Mouse (Mus musculus): ENCODE data around the gene Slc25a36. TPM values are rescaled to one million over a fixed set of nuclear protein-coding genes. Genes with fewer than 3 reads are reported as not detected.
A peak's percentile ranks its signal among the peaks of the same experiment; 100 is the strongest.

The Slc25a36 gene
- total RNA-seq (2017): 142 and 147 TPM in 2 replicates

DNA sequence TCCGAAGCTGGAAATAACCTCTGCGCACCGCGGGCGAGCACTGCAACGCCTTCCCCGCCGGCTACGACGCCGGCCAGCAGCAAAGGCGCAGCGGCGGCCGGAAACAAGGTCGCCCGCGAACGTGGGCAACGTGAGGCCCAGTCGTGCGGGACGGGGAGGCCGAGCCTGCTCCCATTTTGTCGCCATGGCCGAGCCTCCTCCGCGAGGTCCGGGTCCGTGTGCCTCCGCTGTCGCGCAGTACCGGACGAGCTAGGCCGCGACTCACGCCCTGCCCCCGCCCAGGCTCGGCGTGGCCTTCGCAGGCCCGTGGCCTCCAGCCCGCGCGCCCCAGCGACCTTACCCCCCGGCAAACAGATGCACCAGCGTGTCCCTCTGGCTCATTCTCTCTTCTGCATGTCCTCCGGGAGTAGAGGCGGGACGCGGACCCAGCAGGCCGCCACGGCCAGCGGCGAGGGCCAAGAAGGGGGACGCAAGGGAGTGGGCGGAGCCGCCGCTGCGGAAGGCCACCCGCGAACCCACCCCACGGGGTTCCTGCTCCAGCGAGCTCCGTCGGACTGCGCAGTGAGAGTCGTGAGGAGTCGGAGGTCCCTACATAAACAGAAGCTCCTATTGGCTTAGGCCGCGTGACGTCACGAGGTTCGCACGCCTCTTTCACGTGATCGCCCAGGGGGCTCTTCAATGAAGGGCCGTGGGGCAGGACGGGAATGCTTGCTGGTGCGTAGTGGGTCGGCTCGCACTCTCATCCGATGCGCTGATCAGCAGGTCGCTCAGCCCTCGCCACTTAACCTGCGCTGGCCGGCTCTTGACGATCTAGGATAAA is at the start of gene Slc25a36:
TSS of gene Slc25a36 (minus strand) at position 587 of the 820 bp plus-strand sequence.
- ATAC-seq (replicated peaks in 1 of 2; ENCODE audit: insufficient read depth in 1 of 2, low FRiP score in 2 of 2, low TSS enrichment in 1 of 2, low read depth in 1 of 2, poor library complexity in 2 of 2, severe bottlenecking in 2 of 2): peak; percentile 97 to 98

- no peak for ATAC-seq (replicated peaks in 1 of 2; ENCODE audit: insufficient read depth in 1 of 2, low FRiP score in 2 of 2, low TSS enrichment in 1 of 2, low read depth in 1 of 2, poor library complexity in 2 of 2, severe bottlenecking in 2 of 2)
Measured at GRCm38 (mm10) chr9:97158412-97158811, 47.5 kb upstream of the Slc25a36 start.

GRCm38 (mm10) chr9:97155981-97156380 is 45.0 kb upstream of the Slc25a36 start:
- no peak for ATAC-seq (replicated peaks in 1 of 2; ENCODE audit: insufficient read depth in 1 of 2, low FRiP score in 2 of 2, low TSS enrichment in 1 of 2, low read depth in 1 of 2, poor library complexity in 2 of 2, severe bottlenecking in 2 of 2)

- ATAC-seq (replicated peaks in 1 of 2; ENCODE audit: insufficient read depth in 1 of 2, low FRiP score in 2 of 2, low TSS enrichment in 1 of 2, low read depth in 1 of 2, poor library complexity in 2 of 2, severe bottlenecking in 2 of 2): no peak
Measured at GRCm38 (mm10) chr9:97154956-97155355, 44.0 kb upstream of the Slc25a36 start.

GRCm38 (mm10) chr9:97153006-97153405 is 42.0 kb upstream of the Slc25a36 start:
- no peak for ATAC-seq (replicated peaks in 1 of 2; ENCODE audit: insufficient read depth in 1 of 2, low FRiP score in 2 of 2, low TSS enrichment in 1 of 2, low read depth in 1 of 2, poor library complexity in 2 of 2, severe bottlenecking in 2 of 2)

DNA sequence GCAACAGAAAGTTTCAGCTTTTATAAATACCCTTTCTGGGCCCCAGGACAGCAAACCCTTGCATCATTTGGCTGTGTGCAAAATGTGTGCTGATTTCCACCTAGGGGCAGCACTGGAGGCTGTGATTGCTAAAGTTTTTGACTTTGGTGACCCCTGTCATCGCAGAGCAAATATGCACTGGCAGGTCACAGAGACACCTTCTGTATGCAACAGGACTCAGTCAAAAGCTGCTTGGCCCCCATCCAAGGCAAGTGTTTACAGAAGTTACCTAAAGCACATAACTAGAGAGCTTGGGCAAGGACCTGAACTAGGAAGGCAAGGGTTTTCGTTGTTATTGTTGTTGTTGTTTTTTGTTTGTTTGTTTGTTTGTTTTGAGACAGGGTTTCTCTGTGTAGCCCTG is 36.3 kb upstream of the Slc25a36 start:
- ATAC-seq (replicated peaks in 1 of 2; ENCODE audit: insufficient read depth in 1 of 2, low FRiP score in 2 of 2, low TSS enrichment in 1 of 2, low read depth in 1 of 2, poor library complexity in 2 of 2, severe bottlenecking in 2 of 2): no peak

GRCm38 (mm10) chr9:97145351-97145750 is 34.4 kb upstream of the Slc25a36 start:
- no peak for ATAC-seq (replicated peaks in 1 of 2; ENCODE audit: insufficient read depth in 1 of 2, low FRiP score in 2 of 2, low TSS enrichment in 1 of 2, low read depth in 1 of 2, poor library complexity in 2 of 2, severe bottlenecking in 2 of 2)

DNA sequence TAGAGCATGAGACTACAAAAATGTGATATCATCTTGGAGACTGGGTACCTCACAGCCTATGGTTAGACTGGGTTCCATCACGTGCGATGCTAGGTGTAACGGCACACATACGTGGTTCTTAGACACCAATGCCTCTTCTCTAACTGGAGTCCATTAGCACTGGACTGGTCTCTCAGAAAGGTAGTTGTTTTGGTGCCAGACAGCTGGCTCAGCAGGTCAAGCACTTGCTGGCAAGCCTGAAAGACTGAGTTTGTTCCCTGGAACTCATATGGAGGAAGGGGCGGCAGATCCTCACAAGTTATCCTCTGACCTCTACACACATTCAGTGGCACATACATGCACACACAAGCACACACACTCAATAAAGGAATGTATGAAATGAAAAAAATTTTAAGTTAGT is 32.5 kb upstream of the Slc25a36 start:
- no peak for ATAC-seq (replicated peaks in 1 of 2; ENCODE audit: insufficient read depth in 1 of 2, low FRiP score in 2 of 2, low TSS enrichment in 1 of 2, low read depth in 1 of 2, poor library complexity in 2 of 2, severe bottlenecking in 2 of 2)

- ATAC-seq (replicated peaks in 1 of 2; ENCODE audit: insufficient read depth in 1 of 2, low FRiP score in 2 of 2, low TSS enrichment in 1 of 2, low read depth in 1 of 2, poor library complexity in 2 of 2, severe bottlenecking in 2 of 2): no peak
Measured at GRCm38 (mm10) chr9:97142558-97142957, 31.6 kb upstream of the Slc25a36 start.

DNA sequence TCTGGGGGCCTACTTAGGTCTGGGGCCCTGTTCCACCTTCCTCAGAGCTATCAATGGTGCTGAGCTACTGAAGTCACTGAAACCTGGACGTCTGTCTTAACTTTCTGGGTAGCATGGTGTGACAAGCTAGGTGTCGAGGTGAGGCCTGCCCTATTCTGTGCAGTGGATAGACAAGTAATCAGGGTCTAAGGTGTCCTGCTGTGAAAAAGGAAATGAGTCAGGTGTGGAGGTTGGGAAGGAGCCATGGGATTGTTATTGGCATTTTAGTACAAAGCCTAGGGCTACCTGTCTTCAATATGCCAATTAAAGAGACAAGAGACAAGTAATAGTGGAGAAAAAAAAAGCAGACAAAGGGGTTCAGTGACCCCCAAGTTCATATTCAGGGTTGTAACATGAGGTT is 30.8 kb upstream of the Slc25a36 start:
- no peak for ATAC-seq (replicated peaks in 1 of 2; ENCODE audit: insufficient read depth in 1 of 2, low FRiP score in 2 of 2, low TSS enrichment in 1 of 2, low read depth in 1 of 2, poor library complexity in 2 of 2, severe bottlenecking in 2 of 2)

DNA sequence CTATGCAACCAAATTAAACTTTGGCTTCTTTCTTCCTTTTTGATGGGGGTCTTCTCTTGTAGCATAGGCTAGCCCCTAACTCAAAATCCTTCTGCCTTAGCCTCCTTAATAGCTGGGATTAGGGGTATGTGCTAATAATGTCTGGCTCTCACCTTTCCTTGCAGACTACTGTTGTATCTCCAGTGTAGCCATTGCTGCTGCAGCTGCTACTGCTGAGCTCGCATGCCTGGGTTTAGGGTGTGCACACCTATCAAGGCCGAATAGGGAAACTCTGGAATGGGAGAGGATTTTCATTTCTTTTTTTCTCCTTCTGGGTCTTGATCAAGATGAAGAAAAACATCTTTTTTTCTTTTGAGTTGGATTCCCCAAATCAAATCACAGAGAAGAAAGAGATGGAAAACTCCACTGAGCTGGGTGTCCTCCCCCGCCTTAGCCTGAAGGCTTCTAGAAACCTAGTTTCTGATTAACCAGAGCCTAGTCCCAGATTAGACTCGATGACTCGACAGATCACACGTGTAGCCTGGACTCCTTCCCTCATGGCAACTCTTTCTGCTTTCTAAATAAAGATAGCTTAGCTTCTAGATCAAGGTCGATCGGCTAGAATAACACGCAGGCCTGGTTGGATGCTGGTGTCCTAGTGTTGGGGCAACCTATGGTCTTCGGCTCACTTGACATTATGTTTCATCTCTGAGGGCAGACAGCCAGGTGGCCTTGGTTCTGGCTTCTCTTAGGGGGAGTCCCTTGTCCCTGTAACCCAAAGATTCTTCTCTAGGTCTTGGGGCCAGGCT is 29.4 kb upstream of the Slc25a36 start:
- no peak for ATAC-seq (replicated peaks in 1 of 2; ENCODE audit: insufficient read depth in 1 of 2, low FRiP score in 2 of 2, low TSS enrichment in 1 of 2, low read depth in 1 of 2, poor library complexity in 2 of 2, severe bottlenecking in 2 of 2)

DNA sequence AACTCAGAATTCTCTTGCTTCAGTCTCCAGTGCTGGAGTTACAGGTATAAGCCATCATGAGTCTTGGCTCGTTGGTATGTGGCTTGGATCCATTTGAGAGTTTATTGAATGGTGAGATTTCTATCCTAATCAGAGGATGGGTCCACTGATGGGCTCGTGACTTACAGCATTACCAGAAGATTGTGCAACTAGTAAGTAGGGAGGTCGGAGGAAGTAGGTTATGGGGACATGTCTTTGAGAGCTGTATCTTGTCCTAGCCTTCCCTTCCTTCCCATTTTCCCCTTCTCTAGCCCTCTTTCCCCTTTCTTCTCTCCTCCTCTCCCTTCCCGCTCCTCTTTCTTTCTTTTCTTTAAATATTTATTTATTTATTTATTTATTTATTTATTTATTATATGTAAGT is 26.7 kb upstream of the Slc25a36 start:
- ATAC-seq (replicated peaks in 1 of 2; ENCODE audit: insufficient read depth in 1 of 2, low FRiP score in 2 of 2, low TSS enrichment in 1 of 2, low read depth in 1 of 2, poor library complexity in 2 of 2, severe bottlenecking in 2 of 2): no peak

- no peak for ATAC-seq (replicated peaks in 1 of 2; ENCODE audit: insufficient read depth in 1 of 2, low FRiP score in 2 of 2, low TSS enrichment in 1 of 2, low read depth in 1 of 2, poor library complexity in 2 of 2, severe bottlenecking in 2 of 2)
Measured at GRCm38 (mm10) chr9:97137116-97137515, 26.2 kb upstream of the Slc25a36 start.

DNA sequence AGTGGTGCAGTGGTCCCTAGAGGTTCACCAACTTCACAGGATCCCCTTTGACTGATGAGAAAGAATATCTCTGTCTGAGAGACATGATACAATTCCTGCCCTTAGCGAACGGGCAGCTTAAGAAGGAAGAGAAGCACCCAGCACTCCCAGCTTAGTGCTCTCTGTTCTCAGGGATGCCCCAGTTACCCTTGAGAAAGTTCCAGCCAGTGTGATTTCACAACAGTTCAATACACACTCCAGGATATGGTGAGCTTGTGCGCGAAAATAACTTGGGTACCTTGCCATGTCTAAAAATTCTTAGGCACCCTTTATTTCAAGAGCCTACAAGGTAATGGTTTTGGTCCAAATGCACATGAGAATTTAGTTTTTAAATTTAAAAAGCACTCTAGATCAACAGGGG is 24.9 kb upstream of the Slc25a36 start:
- no peak for ATAC-seq (replicated peaks in 1 of 2; ENCODE audit: insufficient read depth in 1 of 2, low FRiP score in 2 of 2, low TSS enrichment in 1 of 2, low read depth in 1 of 2, poor library complexity in 2 of 2, severe bottlenecking in 2 of 2)

- ATAC-seq (replicated peaks in 1 of 2; ENCODE audit: insufficient read depth in 1 of 2, low FRiP score in 2 of 2, low TSS enrichment in 1 of 2, low read depth in 1 of 2, poor library complexity in 2 of 2, severe bottlenecking in 2 of 2): no peak
Measured at GRCm38 (mm10) chr9:97133178-97133577, 22.2 kb upstream of the Slc25a36 start.

DNA sequence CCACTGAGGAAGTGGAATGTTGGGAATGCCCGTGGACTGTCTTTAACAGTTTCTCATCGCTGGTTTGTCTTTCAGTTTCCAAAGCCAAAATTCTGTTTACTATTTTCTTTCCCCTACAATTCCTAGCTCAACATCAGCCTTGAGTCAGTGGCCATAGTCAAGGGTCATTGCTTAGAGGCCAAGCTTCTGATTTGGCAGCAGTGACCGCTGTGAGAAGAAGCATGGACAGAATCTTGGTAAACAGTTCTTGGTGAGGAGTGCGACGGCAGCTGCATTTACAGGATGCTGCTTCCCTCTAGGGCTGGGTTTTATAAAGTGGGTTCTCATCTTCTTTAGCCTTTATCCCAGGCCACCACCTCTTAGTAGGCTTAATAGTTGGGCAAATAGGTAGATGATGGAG is 19.0 kb upstream of the Slc25a36 start:
- no peak for ATAC-seq (replicated peaks in 1 of 2; ENCODE audit: insufficient read depth in 1 of 2, low FRiP score in 2 of 2, low TSS enrichment in 1 of 2, low read depth in 1 of 2, poor library complexity in 2 of 2, severe bottlenecking in 2 of 2)

GRCm38 (mm10) chr9:97123934-97124692 is 13.2 kb upstream of the Slc25a36 start:
- no peak for ATAC-seq (replicated peaks in 1 of 2; ENCODE audit: insufficient read depth in 1 of 2, low FRiP score in 2 of 2, low TSS enrichment in 1 of 2, low read depth in 1 of 2, poor library complexity in 2 of 2, severe bottlenecking in 2 of 2)

- ATAC-seq (replicated peaks in 1 of 2; ENCODE audit: insufficient read depth in 1 of 2, low FRiP score in 2 of 2, low TSS enrichment in 1 of 2, low read depth in 1 of 2, poor library complexity in 2 of 2, severe bottlenecking in 2 of 2): no peak
Measured at GRCm38 (mm10) chr9:97121432-97121831, 10.5 kb upstream of the Slc25a36 start.

Measured in hematopoietic stem cell, adult 5-6 weeks (primary cell).